Mouse (Mus musculus) heart, postnatal 0 days (tissue): ENCODE measurements at regions not wholly inside any gene's neighbourhood (a gene's known extent, or its start where the extent isn't known, plus 50 kb on each side); places are given as distances from the start of the nearest gene placed in this dataset.

Experiments
- CTCF ChIP-seq: IDR thresholded peaks from 2 replicates; pipeline ENCODE4 v1.5.1; 2016; ENCODE audit warnings: antibody characterized with exemption, control low read depth, low read depth
- EP300 ChIP-seq: IDR thresholded peaks from 2 replicates; pipeline ENCODE4 v1.6.1; 2016; ENCODE audit warnings: antibody characterized with exemption, low read depth

- TF ChIP-seq CTCF = no peak
- TF ChIP-seq EP300 = no peak
Measured at GRCm38 (mm10) chr16:26284713-26285112, 86.9 kb downstream of the Cldn1 start.
